Mouse (Mus musculus): Measurements from ENCODE around the gene B4galnt3. TPM values are rescaled to one million over a fixed set of nuclear protein-coding genes. Genes with fewer than 3 reads are reported as not detected.

B4galnt3 gene
- polyA plus RNA-seq, 1 experiment from 2014 or later: 0.73 TPM

GRCm38 (mm10) chr6:120193174-120193573 is 101.2 kb downstream of the B4galnt3 start:
- Histone ChIP-seq H3K4me2 (no peak overlapping the region), H3K4me1 (replicated peaks) (peaks cover 11% of the 10 kb centered on the region), H3K9me3 (no peaks in the 10 kb centered on the region), H3K4me3 (replicated peaks) (no peak overlapping the region), H3K27ac (no peak overlapping the region), H3K36me3 (no peaks in the 10 kb centered on the region), H3K9ac (replicated peaks) (no peak overlapping the region), H3K27me3 (peaks cover 8% of the 10 kb centered on the region; the same call in 1 of the 2 replicates)
- 28% methylated on average over 5 of the region's 5 CpGs for WGBS
- ATAC-seq (ENCODE audit: insufficient number of reproducible peaks, insufficient read depth, low FRiP score, low TSS enrichment, low read depth): no peak

DNA sequence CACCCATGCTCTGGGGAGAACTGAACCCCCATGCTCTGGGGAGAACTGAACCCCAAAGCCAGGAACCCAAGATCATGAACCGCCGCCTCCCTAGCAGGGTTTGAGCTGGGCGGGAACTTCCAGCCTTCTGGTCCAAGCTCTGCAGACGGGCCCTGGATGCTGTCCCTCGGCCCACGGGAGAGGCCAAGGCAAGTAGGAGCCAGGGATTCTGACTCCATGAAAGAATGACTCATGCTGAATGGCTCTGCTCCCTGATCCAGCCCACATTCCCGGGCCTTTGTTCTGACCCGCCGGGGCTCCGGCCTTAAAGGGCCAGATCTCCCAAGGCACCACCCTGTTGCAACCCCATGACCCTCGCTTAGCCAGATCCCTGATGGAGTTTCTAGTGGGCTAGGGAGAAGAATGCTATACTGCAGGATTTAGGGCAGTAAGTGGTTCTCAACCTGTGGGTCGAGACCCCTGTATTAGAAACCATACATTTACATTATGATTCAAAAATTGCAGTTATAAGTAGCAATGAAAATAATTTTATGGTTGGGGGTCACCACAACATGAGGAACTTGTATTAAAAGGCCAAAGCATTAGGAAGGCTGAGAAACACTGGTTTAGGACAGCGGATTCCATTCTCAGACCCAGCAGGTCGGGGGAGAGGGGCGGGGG is 102.0 kb downstream of the B4galnt3 start:
- H3K27me3 ChIP-seq: peaks cover 8% of the 10 kb centered on the region; the same call in 1 of the 2 replicates
- no peaks in the 10 kb centered on the region for H3K9me3 ChIP-seq
- no peaks in the 10 kb centered on the region for H3K36me3 ChIP-seq
- H3K4me2 ChIP-seq: peak overlapping the region; percentile 13; the same call in 1 of the 2 replicates
- no peak overlapping the region for H3K27ac ChIP-seq
- H3K4me1 ChIP-seq (replicated peaks): peaks cover 19% of the 10 kb centered on the region
- H3K4me3 ChIP-seq (replicated peaks): no peak overlapping the region
- no peak for ATAC-seq (ENCODE audit: insufficient number of reproducible peaks, insufficient read depth, low FRiP score, low TSS enrichment, low read depth)
- WGBS: 32% methylated on average over 14 of the region's 15 CpGs
- H3K9ac ChIP-seq (replicated peaks): no peak overlapping the region

DNA sequence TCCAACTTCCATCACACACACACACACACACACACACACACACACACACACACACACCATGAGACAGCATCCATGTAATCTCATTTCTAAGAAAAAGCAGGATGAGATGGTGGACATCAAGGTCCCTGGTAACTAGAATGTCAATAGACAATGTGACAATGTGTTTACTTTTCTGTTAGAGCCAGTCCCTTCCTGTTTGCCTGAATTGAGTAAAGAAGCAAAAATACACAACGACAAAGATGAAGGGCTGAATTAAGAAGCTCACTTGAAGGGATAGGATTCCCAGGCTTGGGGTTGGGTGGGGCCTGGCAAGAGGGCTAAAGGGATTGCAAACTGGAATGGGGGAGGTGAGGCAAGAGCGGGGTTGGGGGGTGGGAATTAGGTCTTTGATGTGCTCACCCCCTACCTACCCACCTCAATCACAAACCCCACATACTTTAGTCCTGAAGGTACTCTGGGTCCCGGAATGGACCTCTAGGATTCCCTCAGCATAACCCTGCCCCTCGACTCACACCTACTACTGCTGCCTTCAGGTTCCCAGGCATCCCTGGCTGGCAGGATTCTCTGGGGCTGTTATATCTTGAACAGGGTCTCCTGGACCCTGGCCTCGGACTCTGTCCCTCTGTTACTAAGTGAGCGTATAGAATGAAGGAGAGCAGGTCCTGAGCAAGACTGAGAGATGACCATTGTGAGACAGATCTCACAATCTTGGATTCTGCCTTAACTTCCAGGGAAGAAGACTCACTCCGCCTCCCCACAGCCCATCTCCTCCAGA is 102.8 kb downstream of the B4galnt3 start:
- H3K4me2 ChIP-seq: no peak overlapping the region
- H3K4me3 ChIP-seq (replicated peaks): no peak overlapping the region
- whole genome bisulfite sequencing: 50% methylated on average over 7 of the region's 7 CpGs
- no peak overlapping the region for H3K27ac ChIP-seq
- no peaks in the 10 kb centered on the region for H3K9me3 ChIP-seq
- H3K36me3 ChIP-seq: no peaks in the 10 kb centered on the region
- H3K27me3 ChIP-seq: peaks cover 8% of the 10 kb centered on the region; the same call in 1 of the 2 replicates
- H3K9ac ChIP-seq (replicated peaks): no peak overlapping the region
- ATAC-seq (ENCODE audit: insufficient number of reproducible peaks, insufficient read depth, low FRiP score, low TSS enrichment, low read depth): no peak
- peaks cover 22% of the 10 kb centered on the region for H3K4me1 ChIP-seq (replicated peaks)

GRCm38 (mm10) chr6:120190912-120191311 is 103.4 kb downstream of the B4galnt3 start:
- Histone ChIP-seq H3K4me2 (no peak overlapping the region), H3K27ac (no peak overlapping the region), H3K4me1 (replicated peaks) (peaks cover 22% of the 10 kb centered on the region), H3K4me3 (replicated peaks) (no peak overlapping the region), H3K9me3 (no peaks in the 10 kb centered on the region), H3K9ac (replicated peaks) (no peak overlapping the region), H3K27me3 (peaks cover 8% of the 10 kb centered on the region; the same call in 1 of the 2 replicates), H3K36me3 (no peaks in the 10 kb centered on the region)
- 56% methylated on average over 4 of the region's 4 CpGs for WGBS
- ATAC-seq (ENCODE audit: insufficient number of reproducible peaks, insufficient read depth, low FRiP score, low TSS enrichment, low read depth): no peak

DNA sequence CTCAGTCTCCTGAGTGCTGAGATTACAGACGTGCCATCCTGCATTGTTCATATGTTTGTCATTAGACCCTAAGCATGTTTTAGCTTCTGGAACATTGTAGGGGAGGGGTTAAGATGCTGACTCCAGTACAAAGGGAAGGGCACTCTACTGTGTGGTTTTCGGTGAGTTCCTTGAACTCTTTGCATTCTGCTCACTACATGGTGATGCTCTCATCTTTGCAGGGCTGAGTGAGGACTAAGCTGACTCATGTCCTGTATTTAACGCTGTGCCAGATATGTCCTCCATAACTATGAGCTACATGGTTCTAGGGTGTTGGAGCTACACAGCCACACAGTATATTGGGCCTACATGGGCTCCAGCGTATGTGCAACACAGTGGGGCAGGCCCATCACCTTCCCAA is 104.0 kb downstream of the B4galnt3 start:
- peaks cover 22% of the 10 kb centered on the region for H3K4me1 ChIP-seq (replicated peaks)
- H3K27me3 ChIP-seq: peaks cover 5% of the 10 kb centered on the region; the same call in 1 of the 2 replicates
- no peaks in the 10 kb centered on the region for H3K9me3 ChIP-seq
- H3K4me3 ChIP-seq (replicated peaks): no peak overlapping the region
- H3K36me3 ChIP-seq: no peaks in the 10 kb centered on the region
- no peak overlapping the region for H3K4me2 ChIP-seq
- 90% methylated on average over 4 of the region's 4 CpGs for WGBS
- no peak overlapping the region for H3K9ac ChIP-seq (replicated peaks)
- ATAC-seq (ENCODE audit: insufficient number of reproducible peaks, insufficient read depth, low FRiP score, low TSS enrichment, low read depth): no peak
- H3K27ac ChIP-seq: no peak overlapping the region

DNA sequence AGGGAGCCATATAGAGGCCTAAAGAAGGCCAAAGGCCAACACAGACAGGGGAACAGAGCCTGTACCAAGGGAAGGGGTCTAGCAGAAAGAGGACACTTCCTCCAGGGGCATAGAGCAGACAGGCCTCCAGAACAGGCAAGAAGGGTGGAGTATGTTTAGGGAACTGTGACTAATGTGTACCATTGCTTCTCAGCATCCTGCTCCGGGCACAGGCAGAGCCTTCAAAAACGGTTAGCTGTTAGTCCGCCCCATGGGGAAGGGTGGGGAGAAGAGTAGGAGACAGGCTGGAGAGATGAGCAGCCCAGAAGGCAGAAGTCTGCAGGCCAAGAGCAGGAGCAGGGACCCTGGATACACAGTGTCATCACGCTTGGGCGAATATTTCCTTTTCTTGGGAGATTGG is 105.1 kb downstream of the B4galnt3 start:
- Histone ChIP-seq H3K4me1 (replicated peaks) (peaks cover 22% of the 10 kb centered on the region), H3K27me3 (no peaks in the 10 kb centered on the region), H3K36me3 (no peaks in the 10 kb centered on the region), H3K4me2 (no peak overlapping the region), H3K4me3 (replicated peaks) (no peak overlapping the region), H3K9ac (replicated peaks) (no peak overlapping the region), H3K9me3 (no peaks in the 10 kb centered on the region), H3K27ac (no peak overlapping the region)
- ATAC-seq (ENCODE audit: insufficient number of reproducible peaks, insufficient read depth, low FRiP score, low TSS enrichment, low read depth): no peak
- WGBS: 83% methylated on average over 5 of the region's 5 CpGs

- peak overlapping the region; percentile 59; the same call in 1 of the 2 replicates for H3K27ac ChIP-seq
- H3K9me3 ChIP-seq: no peaks in the 10 kb centered on the region
- 21% methylated on average over 24 of the region's 24 CpGs for WGBS
- H3K27me3 ChIP-seq: no peaks in the 10 kb centered on the region
- H3K4me1 ChIP-seq (replicated peaks): peaks cover 22% of the 10 kb centered on the region
- H3K4me2 ChIP-seq: peak overlapping the region; percentile 51
- peak; percentile 44; the same call in 1 of the 2 replicates for ATAC-seq (ENCODE audit: insufficient number of reproducible peaks, insufficient read depth, low FRiP score, low TSS enrichment, low read depth)
- H3K4me3 ChIP-seq (replicated peaks): peak overlapping the region; percentile 19; the same call in 1 of the 2 replicates
- no peaks in the 10 kb centered on the region for H3K36me3 ChIP-seq
- 0 out of 2 replicates have a peak overlapping the region, but pooled peaks have one; percentile 18 for H3K9ac ChIP-seq (replicated peaks)
Observed at GRCm38 (mm10) chr6:120188376-120189235, 105.8 kb downstream of the B4galnt3 start.

- Histone ChIP-seq H3K4me3 (replicated peaks) (peak overlapping the region; percentile 19; the same call in 1 of the 2 replicates), H3K27ac (peak overlapping the region; percentile 59; the same call in 1 of the 2 replicates), H3K27me3 (no peaks in the 10 kb centered on the region), H3K9ac (replicated peaks) (0 out of 2 replicates have a peak overlapping the region, but pooled peaks have one; percentile 18), H3K9me3 (no peaks in the 10 kb centered on the region), H3K4me1 (replicated peaks) (peaks cover 22% of the 10 kb centered on the region), H3K36me3 (no peaks in the 10 kb centered on the region), H3K4me2 (peak overlapping the region; percentile 51)
- no peak for ATAC-seq (ENCODE audit: insufficient number of reproducible peaks, insufficient read depth, low FRiP score, low TSS enrichment, low read depth)
- 6% methylated on average over 18 of the region's 18 CpGs for WGBS
Observed at GRCm38 (mm10) chr6:120187587-120188176, 106.7 kb downstream of the B4galnt3 start.

DNA sequence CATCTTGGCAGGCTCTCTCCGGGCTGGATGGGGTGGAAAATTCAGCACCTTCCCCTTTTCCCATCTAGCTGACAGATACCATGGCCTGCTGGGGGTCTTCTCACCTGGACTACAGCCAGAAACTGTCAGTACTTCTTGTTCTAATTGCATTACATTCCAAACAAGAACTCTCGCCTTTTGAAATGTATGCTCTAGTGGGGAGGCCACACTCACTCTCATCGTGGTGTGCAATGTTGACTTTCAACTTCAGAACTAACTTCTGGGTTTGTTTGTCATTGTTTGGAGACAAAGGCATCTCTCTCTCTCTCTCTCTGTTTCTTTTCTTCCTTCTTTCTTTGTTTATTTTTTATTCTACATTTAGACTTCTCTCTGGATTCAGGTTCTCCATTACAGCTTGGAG is 107.8 kb downstream of the B4galnt3 start:
- no peak for ATAC-seq (ENCODE audit: insufficient number of reproducible peaks, insufficient read depth, low FRiP score, low TSS enrichment, low read depth)

DNA sequence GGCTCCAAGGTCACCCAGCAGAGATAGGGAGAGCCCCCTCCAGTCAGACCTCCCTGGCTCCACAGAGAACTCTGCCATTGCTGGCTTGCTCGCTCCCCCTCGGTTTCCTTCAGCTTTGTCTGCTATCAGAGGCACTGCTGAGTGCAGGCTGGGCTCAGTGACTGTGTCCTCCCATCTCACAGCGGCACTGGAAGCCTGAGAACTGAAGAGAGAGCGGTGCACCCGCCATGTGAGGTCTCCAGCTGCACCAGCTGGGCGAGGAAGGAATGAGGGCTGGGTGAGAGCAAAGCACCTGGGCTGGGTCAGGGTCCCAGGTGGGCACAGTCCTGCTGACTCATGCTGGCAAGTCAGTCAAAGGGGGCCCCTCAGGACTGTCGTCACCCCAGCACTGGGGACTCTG is 108.6 kb downstream of the B4galnt3 start:
- Histone ChIP-seq H3K4me1 (replicated peaks) (peaks cover 21% of the 10 kb centered on the region), H3K9ac (replicated peaks) (no peak overlapping the region), H3K4me2 (no peak overlapping the region), H3K4me3 (replicated peaks) (no peak overlapping the region), H3K27ac (no peak overlapping the region), H3K36me3 (no peaks in the 10 kb centered on the region), H3K9me3 (no peaks in the 10 kb centered on the region), H3K27me3 (no peaks in the 10 kb centered on the region)
- no peak for ATAC-seq (ENCODE audit: insufficient number of reproducible peaks, insufficient read depth, low FRiP score, low TSS enrichment, low read depth)
- WGBS: 56% methylated on average over 7 of the region's 7 CpGs

More for the DNA sequence above, 107.8 kb downstream of the B4galnt3 start:
- 43% methylated on average over 3 of the region's 3 CpGs for WGBS
- Histone ChIP-seq H3K4me3 (replicated peaks) (no peak overlapping the region), H3K36me3 (no peaks in the 10 kb centered on the region), H3K27me3 (no peaks in the 10 kb centered on the region), H3K9ac (replicated peaks) (no peak overlapping the region), H3K27ac (no peak overlapping the region), H3K4me2 (no peak overlapping the region), H3K9me3 (no peaks in the 10 kb centered on the region), H3K4me1 (replicated peaks) (peaks cover 17% of the 10 kb centered on the region)

Data from limb, embryonic 12.5 days (tissue).